Mouse (Mus musculus) cerebellum, postnatal 10 days (tissue): Measurements from ENCODE around the gene Zfp398.
A peak's percentile ranks its signal among the peaks of the same experiment; 100 is the strongest.

Experiments
- DNase-seq, 2 experiments: peaks; one replicate each; pipeline ENCODE4 v3.0.0; 2021; ENCODE audit warnings: mixed read lengths in 2 of 2

Gene Zfp398

DNA sequence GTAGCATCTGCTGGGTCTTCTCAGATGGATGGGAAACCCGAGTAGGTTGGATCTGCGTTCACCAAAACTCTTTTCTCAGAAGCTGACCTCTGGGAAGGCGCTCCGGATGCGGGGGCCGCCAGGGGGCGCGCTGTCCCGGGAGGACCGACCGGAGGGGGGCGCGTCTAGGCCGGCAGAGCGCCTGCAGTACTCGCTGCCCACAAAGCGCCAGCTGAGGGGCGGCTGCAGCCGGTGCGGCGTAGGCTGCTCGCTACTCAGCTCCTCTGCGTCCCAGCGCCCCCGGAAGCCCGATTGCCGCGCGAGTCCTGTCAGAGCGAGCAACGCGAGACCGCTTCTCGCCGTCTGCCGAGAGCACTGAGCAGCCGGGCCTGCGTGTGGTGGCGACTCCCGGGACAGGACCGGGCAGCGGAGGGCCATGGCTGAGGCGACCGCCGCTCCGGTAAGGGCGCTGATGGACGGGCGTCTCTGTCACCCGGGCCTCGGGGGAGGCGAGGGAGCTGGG, at the start of gene Zfp398:
TSS of gene Zfp398 (plus strand) at position 180 of the 502 bp plus-strand sequence.
- DNase-seq: peak; percentile 99

DNA sequence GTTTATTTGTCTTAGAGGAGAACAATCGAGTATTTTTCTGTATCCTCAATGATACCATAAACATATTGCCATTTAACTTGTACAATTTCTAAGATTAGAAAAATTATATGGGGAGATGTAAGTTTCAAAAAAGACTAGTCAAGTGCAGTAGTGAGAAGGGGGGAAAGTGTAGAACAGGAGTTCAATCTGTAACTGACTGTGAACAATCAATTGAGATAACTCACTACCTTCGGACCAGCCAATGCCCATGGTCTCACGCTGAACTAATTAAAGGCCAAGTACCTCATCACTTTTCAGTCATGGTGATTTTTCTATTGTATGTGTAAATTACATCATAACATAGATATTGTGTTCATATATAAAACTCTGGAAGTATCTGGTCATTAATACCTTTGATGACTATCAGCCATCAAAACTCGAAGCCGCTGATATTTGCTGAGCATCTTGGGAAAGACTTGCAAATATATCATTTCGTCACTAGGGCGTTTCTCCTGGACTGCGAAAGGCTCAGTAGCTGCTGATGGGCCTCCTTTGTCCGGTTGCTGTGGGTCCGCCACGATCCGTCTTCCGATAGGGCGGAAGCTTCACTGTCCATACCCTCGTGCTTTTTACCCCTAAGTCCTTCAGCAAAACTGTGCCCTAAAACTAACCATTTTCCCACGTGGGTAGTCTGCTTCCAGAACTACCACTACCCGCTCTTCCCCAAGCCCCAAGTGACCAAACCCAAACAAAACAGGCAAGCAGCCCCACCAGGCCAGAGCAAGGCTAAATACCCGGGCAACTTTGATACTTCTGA, 47.3 kb upstream of the Zfp398 start:
- DNase-seq: peak; percentile 85 to 88

- DNase-seq: peak in 1 of 2 experiments; percentile 30
These were observed 46.6 kb upstream of the Zfp398 start for GRCm38 (mm10) chr6:47788821-47789220.

- DNase-seq: peak; percentile 52 to 53
These were observed 44.7 kb upstream of the Zfp398 start for GRCm38 (mm10) chr6:47790745-47791144.

- no peak for DNase-seq
These were observed 42.9 kb upstream of the Zfp398 start for GRCm38 (mm10) chr6:47792533-47792932.

GRCm38 (mm10) chr6:47793284-47793683, 42.2 kb upstream of the Zfp398 start:
- DNase-seq: no peak

DNA sequence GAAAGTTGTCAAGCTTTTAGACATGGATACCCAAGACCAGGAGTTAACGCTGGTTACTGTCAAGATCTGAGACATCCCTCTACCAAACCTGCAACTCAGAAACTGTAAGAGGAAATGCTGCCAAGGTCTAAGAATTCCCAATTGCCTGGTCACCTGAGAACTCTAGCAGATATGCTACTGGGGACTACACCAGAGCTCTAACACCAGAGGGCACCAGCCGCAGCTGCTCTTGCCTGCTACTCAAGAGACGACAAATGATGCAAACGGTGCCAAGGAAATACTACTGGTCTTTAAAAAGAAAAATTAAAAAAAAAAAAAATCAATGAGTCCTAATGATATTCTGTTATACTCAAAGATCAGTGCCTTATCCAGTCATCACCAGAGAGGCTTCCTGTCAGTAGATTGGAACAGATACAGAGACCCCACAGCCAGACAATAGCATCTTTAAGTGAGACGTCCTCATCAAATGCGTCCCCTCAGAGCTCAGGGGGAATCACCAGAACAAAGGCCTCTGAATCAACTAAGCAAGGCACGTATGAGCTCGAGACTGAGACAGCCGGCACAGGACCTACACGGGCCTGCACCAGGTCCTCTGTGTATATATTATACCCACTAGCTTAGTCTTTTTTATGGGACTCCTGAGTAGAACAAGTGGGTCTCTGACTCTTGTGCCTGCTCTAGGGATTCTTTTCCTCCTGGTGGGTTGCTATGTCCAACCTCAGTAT, 41.2 kb upstream of the Zfp398 start:
- DNase-seq: peak; percentile 66 to 67

- DNase-seq: peak; percentile 82 to 89
These were observed 36.4 kb upstream of the Zfp398 start for GRCm38 (mm10) chr6:47799079-47799478.

GRCm38 (mm10) chr6:47805520-47805919, 29.9 kb upstream of the Zfp398 start:
- DNase-seq: no peak

- DNase-seq: no peak
These were observed 28.0 kb upstream of the Zfp398 start for GRCm38 (mm10) chr6:47807419-47807818.

DNA sequence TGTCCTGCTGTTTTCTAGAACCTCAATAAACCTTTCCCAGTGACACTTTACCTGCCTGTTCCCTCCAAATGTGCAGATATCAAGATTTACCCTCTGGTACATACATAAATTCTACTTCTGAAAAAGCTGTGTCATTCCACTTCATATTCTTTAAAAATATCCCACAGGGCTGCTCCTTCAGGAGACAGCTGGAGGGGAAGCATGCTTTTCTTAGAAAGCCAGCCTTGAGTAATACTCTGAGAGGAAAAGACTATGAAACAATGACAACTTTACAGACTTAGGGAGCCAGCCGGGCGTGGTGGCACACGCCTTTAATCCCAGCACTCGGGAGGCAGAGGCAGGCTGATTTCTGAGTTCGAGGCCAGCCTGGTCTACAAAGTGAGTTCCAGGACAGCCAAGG, 26.9 kb upstream of the Zfp398 start:
- no peak for DNase-seq

GRCm38 (mm10) chr6:47809053-47809452, 26.4 kb upstream of the Zfp398 start:
- DNase-seq: no peak

GRCm38 (mm10) chr6:47810181-47810580, 25.3 kb upstream of the Zfp398 start:
- DNase-seq: no peak

GRCm38 (mm10) chr6:47811324-47811723, 24.1 kb upstream of the Zfp398 start:
- DNase-seq: no peak

GRCm38 (mm10) chr6:47812271-47812915, 23.1 kb upstream of the Zfp398 start:
- DNase-seq: no peak

DNA sequence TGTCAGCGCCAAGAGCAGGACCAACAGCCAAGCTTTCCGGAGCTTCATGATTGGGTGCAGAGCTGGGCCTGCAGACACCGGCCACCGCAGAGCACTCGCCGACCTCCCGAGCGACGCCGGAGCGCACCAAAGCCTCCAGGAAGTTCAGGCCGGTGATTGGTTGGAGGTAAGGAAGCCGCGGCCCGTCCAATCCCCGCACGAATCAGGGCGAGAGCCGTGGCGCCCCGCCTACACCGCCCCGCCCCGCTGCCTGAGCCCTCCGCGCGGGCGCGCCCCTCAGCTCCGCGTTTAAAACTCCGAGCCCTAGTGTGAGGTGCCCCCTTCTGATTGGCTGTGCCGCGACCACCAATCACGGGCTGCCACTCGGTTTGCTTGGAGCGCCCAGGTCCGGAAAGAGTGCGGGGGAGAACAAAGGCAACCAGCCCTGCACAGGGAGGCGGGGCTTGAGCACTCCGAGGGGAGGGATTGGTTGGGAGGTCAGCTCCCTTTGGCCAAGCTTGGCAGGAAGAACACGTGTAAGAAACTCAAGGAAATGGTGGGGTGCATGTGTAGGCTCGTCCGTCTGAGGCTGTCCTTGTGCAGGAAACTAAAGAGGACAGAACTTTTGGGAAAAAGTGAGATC, 22.1 kb upstream of the Zfp398 start, which contains the start of gene Pdia4:
TSS of gene Pdia4 (minus strand) at position 174 of the 622 bp plus-strand sequence.
- DNase-seq: peak; percentile 99

DNA sequence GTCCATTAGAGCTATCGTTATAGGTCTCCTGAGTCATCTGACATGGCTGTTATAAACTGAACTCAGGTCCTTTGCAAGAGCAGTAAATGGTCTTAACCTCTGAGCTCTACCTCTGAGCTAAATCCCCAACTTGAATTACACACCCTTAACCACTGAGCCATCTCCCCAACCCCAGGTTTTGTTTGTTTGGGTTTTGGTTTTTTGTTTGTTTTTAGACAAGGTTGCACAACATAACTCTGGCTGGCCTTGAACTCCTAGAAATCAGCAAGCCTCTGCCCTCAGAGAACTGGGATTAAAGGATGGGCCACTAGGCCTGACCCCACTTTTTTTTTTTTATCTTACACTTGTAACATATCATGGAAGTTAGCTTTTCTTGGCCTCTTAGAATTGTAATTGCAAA, 19.3 kb upstream of the Zfp398 start:
- no peak for DNase-seq

DNA sequence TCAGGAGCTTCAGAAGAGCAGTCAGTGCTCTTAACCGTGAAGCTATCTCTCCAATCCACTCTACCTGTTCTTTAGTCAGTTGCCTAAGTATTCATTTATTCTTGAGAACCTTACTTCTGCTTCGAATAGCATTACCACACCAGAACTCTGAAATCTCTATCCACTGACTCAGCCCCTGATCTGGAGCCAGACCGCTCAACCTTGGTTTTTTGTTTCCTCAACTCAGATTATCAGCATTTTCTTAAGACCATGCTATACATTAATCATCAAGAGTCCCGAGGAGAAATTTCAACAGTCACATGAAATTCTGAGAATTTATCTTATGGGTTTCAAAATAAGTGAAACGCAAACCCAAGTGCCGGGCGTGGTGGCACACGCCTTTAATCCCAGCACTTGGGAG, 16.7 kb upstream of the Zfp398 start:
- no peak for DNase-seq

GRCm38 (mm10) chr6:47819626-47820325, 15.7 kb upstream of the Zfp398 start:
- peak; percentile 71 to 73 for DNase-seq

DNA sequence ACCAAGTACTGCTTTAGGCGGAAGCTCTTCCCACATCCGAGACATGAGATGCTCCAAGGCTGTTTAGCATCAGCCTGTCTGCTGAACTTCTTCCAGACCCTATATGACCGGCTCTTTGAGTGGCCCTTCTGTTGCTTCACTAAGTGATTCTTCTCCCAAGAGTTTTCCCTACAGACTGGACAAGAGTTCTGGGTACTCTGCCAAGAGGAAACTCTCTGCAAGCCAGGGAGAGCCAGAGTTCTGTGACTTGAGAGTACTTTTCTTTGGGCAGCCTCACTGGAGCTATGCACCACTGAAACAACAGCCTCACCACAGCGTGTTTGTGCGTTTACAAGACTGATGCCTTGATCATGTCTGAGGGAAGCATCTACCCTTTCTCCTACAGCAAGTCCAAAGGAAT, 14.2 kb upstream of the Zfp398 start:
- no peak for DNase-seq

GRCm38 (mm10) chr6:47821776-47822175, 13.7 kb upstream of the Zfp398 start:
- no peak for DNase-seq

DNA sequence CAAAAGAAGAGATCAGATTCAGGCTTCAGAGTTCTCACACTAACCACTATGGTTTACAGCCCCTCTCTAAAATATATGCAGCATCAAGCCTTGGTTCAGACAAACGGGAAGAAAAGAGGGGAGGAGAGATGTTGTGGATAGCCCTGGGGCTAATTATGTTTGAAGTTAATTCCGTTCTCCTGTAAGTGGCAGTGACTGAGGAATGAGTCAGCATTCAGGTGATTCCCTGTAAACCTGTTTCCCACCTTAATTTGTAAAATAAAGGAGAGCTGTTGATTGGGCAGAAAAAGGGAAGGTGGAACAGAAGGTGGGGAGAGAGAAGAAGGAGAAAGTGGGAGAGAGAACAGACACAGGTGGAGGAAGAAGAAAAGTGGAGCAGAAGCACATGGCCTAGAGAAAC, 11.2 kb upstream of the Zfp398 start:
- no peak for DNase-seq
